Mouse (Mus musculus) embryonic facial prominence, embryonic 11.5 days (tissue): ENCODE results near the gene Clic3. TPM values are rescaled to one million over a fixed set of nuclear protein-coding genes. Genes with fewer than 3 reads are reported as not detected.

Experiments
- ATAC-seq: fragments of 200-750 bp; cut with Nextera tagmentation; replicated peaks from 2 replicates; pipeline ENCODE4 v1.8.0; 2017; ENCODE audit warnings: low read depth; ENCODE audit not compliant: insufficient number of reproducible peaks, low FRiP score, low TSS enrichment
- DNase-seq: peaks from one replicate; pipeline ENCODE4 v3.0.0-alpha.2; 2015; ENCODE audit warnings: low spot score
- H3K27ac ChIP-seq: fragments of 300-500 bp; sonication (generic); replicated peaks from 2 replicates; pipeline ENCODE4 v1.5.1; 2014; ENCODE audit warnings: mild to moderate bottlenecking, low read depth, low read length, control low read depth
- H3K27me3 ChIP-seq: fragments of 300-500 bp; sonication (generic); 2 replicates; pipeline ENCODE4 v1.6.1; 2014; ENCODE audit warnings: mild to moderate bottlenecking, low read length, moderate library complexity, mixed read lengths; ENCODE audit not compliant: control insufficient read depth, insufficient read depth
- H3K36me3 ChIP-seq: fragments of 300-500 bp; sonication (generic); replicated peaks from 2 replicates; pipeline ENCODE4 v1.6.1; 2014; ENCODE audit warnings: low read depth, mild to moderate bottlenecking, low read length, moderate library complexity, mixed read lengths; ENCODE audit not compliant: control insufficient read depth, insufficient read depth
- H3K4me1 ChIP-seq: fragments of 300-500 bp; sonication (generic); 2 replicates; pipeline ENCODE4 v1.6.1; 2014; ENCODE audit warnings: low read length, mixed read lengths; ENCODE audit not compliant: control insufficient read depth, insufficient read depth
- H3K4me2 ChIP-seq: fragments of 300-500 bp; sonication (generic); 2 replicates; pipeline ENCODE4 v1.6.1; 2014; ENCODE audit warnings: low read depth, mild to moderate bottlenecking, control low read depth, low read length, moderate library complexity
- H3K4me3 ChIP-seq: fragments of 300-500 bp; sonication (generic); 2 replicates; pipeline ENCODE4 v1.5.1; 2014; ENCODE audit warnings: low read depth, low read length, control low read depth
- H3K9ac ChIP-seq: fragments of 300-500 bp; sonication (generic); replicated peaks from 2 replicates; pipeline ENCODE4 v1.6.1; 2014; ENCODE audit warnings: mild to moderate bottlenecking, control low read depth, low read length
- H3K9me3 ChIP-seq: fragments of 300-500 bp; sonication (generic); replicated peaks from 2 replicates; pipeline ENCODE4 v1.6.1; 2016; ENCODE audit warnings: mild to moderate bottlenecking, low read length, inconsistent platforms, mixed read lengths; ENCODE audit not compliant: control insufficient read depth
- WGBS: fragments of 180-500 bp; shearing (Covaris S2); extraction: QIAGEN DNeasy Blood & Tissue Kit; methylation state at CpG from one replicate; pipeline ENCODE4 v1.1.7; 2014; 5-methylcytosine and 5-hydroxymethylcytosine counted together
- polyA plus RNA-seq: library from polyadenylated mRNA; unstranded; fragments of >200 nt; fragmentation: Nextera tagmentation; extraction: Ambion mirVana; gene quantifications from 2 replicates; pipeline ENCODE4 v1.2.1, GENCODE M21; 2014

Gene Clic3
- polyA plus RNA-seq, 1 experiment from 2014 or later = not detected

- Histone ChIP-seq H3K4me2 (no peak overlapping the region), H3K9ac (no peak overlapping the region), H3K36me3 (no peaks in the 10 kb centered on the region), H3K27me3 (no peaks in the 10 kb centered on the region), H3K9me3 (no peaks in the 10 kb centered on the region), H3K4me3 (no peak overlapping the region), H3K4me1 (no peaks in the 10 kb centered on the region), H3K27ac (no peak overlapping the region)
- ATAC-seq = no peak
- 35% methylated on average over 10 of the region's 10 CpGs for WGBS
- no peak for DNase-seq
These were observed 9.4 kb downstream of the Clic3 start for GRCm38 (mm10) chr2:25465816-25466635.

GRCm38 (mm10) chr2:25467606-25468303 is 11.1 kb downstream of the Clic3 start:
- Histone ChIP-seq H3K27me3 (no peaks in the 10 kb centered on the region), H3K4me3 (no peak overlapping the region), H3K27ac (no peak overlapping the region), H3K9ac (no peak overlapping the region), H3K4me2 (no peak overlapping the region), H3K4me1 (no peaks in the 10 kb centered on the region), H3K36me3 (no peaks in the 10 kb centered on the region), H3K9me3 (no peaks in the 10 kb centered on the region)
- WGBS = 75% methylated on average over 14 of the region's 14 CpGs
- ATAC-seq (no peak), DNase-seq (no peak)

GRCm38 (mm10) chr2:25468962-25469915 is 12.6 kb downstream of the Clic3 start:
- H3K27me3 ChIP-seq = no peaks in the 10 kb centered on the region
- no peaks in the 10 kb centered on the region for H3K36me3 ChIP-seq
- WGBS = 78% methylated on average over 10 of the region's 10 CpGs
- peak; percentile 27; the same call in 1 of the 2 replicates for ATAC-seq
- H3K4me3 ChIP-seq = no peak overlapping the region
- H3K4me2 ChIP-seq = no peak overlapping the region
- H3K27ac ChIP-seq = no peak overlapping the region
- DNase-seq = no peak
- H3K9ac ChIP-seq = no peak overlapping the region
- H3K4me1 ChIP-seq = no peaks in the 10 kb centered on the region
- H3K9me3 ChIP-seq = no peaks in the 10 kb centered on the region

- Histone ChIP-seq H3K27me3 (no peaks in the 10 kb centered on the region), H3K9ac (no peak within 1 kb of the TSS), H3K9me3 (no peaks in the 10 kb centered on the region), H3K4me3 (no peak within 1 kb of the TSS), H3K27ac (no peak within 1 kb of the TSS), H3K4me1 (no peaks in the 10 kb centered on the region), H3K4me2 (no peak within 1 kb of the TSS), H3K36me3 (no peaks in the 10 kb centered on the region)
- no peak for ATAC-seq
- no peak for DNase-seq
- 46% methylated on average over 6 of the region's 6 CpGs for WGBS
These were observed 13.3 kb downstream of the Clic3 start, which contains the start of gene Ptgds for GRCm38 (mm10) chr2:25469969-25470368. Gene Ptgds (minus strand): TSS chr2:25470046.

- 80% methylated on average over 2 of the region's 2 CpGs for WGBS
- no peak overlapping the region for H3K9ac ChIP-seq
- ATAC-seq (no peak), DNase-seq (no peak)
- no peak overlapping the region for H3K4me2 ChIP-seq
- no peaks in the 10 kb centered on the region for H3K36me3 ChIP-seq
- H3K4me1 ChIP-seq = no peaks in the 10 kb centered on the region
- H3K27ac ChIP-seq = no peak overlapping the region
- no peaks in the 10 kb centered on the region for H3K9me3 ChIP-seq
- H3K27me3 ChIP-seq = no peaks in the 10 kb centered on the region
- H3K4me3 ChIP-seq = no peak overlapping the region
These were observed 15.9 kb downstream of the Clic3 start for GRCm38 (mm10) chr2:25472550-25472949.

- no peak for ATAC-seq
- no peak overlapping the region for H3K27ac ChIP-seq
- H3K4me1 ChIP-seq = no peaks in the 10 kb centered on the region
- no peaks in the 10 kb centered on the region for H3K27me3 ChIP-seq
- no peak for DNase-seq
- H3K9ac ChIP-seq = no peak overlapping the region
- H3K4me3 ChIP-seq = no peak overlapping the region
- H3K4me2 ChIP-seq = no peak overlapping the region
- WGBS = 88% methylated on average over 8 of the region's 8 CpGs
- no peaks in the 10 kb centered on the region for H3K36me3 ChIP-seq
- no peaks in the 10 kb centered on the region for H3K9me3 ChIP-seq
These were observed 20.9 kb downstream of the Clic3 start for GRCm38 (mm10) chr2:25477541-25477940.

- Histone ChIP-seq H3K9me3 (no peaks in the 10 kb centered on the region), H3K4me1 (no peaks in the 10 kb centered on the region), H3K27ac (no peak overlapping the region), H3K9ac (no peak overlapping the region), H3K4me3 (no peak overlapping the region), H3K36me3 (no peaks in the 10 kb centered on the region), H3K4me2 (no peak overlapping the region), H3K27me3 (no peaks in the 10 kb centered on the region)
- no peak for ATAC-seq
- DNase-seq = no peak
- 88% methylated on average over 3 of the region's 3 CpGs for WGBS
These were observed 21.5 kb downstream of the Clic3 start for GRCm38 (mm10) chr2:25477967-25478675.
